Mouse (Mus musculus) bone marrow macrophage, adult 2 months (primary cell): ENCODE measurements around the gene Itpr1.

Experiments used
- CTCF ChIP-seq: IDR thresholded peaks from 2 replicates; pipeline ENCODE4 v1.5.1; 2012; ENCODE audit warnings: low read depth, mild to moderate bottlenecking, low read length, moderate library complexity
- POLR2A ChIP-seq: IDR thresholded peaks from 2 replicates; pipeline ENCODE4 v1.6.1; 2012; ENCODE audit warnings: mild to moderate bottlenecking, low read depth, low read length, borderline replicate concordance

DNA sequence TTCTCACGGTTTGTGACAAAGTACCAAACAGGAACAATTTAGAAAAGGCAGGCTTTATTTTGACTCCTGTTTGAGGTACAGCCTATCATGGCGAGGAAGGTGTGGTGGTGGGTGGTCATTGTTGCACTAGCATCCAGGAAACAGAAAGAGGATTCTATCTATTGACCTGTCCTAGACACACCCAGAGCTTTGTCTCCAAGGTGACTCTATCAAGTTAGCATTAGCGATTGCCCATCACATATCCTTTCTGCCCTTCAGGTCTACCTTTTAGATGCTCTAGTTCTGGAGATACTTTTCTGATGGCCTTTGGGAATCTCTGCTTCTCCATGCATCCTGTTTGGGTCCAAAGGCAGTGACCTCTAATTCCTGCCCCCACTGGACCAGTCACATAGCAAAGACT lies 121.2 kb downstream of the Itpr1 start:
- TF ChIP-seq CTCF (no peak), POLR2A (no peak)
